Mouse (Mus musculus) retina, embryonic 14.5 days (tissue): ENCODE measurements around the gene Ldlrad1.

Experiments
- DNase-seq: peaks from one replicate; pipeline ENCODE4 v3.0.0-alpha.2; 2015; ENCODE audit warnings: low spot score

Ldlrad1 gene

GRCm38 (mm10) chr4:107208880-107209279, at the start of gene Ldlrad1:
Gene Ldlrad1, plus strand, starts transcription at chr4:107209180.
- no peak for DNase-seq

DNA sequence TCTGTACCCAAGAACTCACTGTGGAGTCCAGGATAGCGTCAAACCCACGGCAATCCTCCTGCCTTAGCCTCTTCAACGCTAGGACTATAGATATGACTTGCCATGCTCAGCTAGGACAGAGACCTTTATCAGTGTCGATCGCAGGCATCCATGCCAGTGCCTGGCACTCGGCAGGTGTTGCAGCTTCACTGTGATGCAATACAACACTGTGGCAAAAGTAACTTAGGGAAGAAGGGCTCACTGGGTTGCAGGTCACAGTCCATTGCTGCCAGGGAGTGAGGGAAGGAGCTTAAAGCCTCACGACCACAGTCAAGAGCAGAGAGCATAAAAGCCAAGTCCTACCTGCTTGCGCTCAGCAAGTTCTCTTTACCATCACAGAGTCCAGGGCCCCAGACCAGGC, 48.8 kb upstream of the Ldlrad1 start:
- DNase-seq = no peak

DNA sequence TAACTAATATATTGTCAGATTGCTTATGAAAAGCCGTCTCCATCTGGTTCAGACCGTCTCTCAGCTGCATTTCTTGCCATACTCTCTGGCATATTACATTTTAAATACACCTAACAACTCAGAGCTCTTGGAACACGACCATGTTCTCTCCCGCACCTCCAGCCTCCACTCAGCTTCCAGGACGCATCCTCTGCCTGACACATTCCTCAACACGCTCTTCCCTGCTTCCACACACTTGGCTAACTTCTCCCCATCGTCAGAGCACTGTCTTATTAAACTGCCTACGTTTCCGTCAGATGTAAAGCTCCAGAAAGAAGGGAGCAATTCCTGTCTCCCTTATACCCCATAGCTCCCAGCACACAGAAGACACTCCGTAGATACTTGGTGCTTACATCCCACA, 45.6 kb upstream of the Ldlrad1 start:
- no peak for DNase-seq

GRCm38 (mm10) chr4:107163756-107164587, 45.0 kb upstream of the Ldlrad1 start:
- DNase-seq = peak; percentile 93

DNA sequence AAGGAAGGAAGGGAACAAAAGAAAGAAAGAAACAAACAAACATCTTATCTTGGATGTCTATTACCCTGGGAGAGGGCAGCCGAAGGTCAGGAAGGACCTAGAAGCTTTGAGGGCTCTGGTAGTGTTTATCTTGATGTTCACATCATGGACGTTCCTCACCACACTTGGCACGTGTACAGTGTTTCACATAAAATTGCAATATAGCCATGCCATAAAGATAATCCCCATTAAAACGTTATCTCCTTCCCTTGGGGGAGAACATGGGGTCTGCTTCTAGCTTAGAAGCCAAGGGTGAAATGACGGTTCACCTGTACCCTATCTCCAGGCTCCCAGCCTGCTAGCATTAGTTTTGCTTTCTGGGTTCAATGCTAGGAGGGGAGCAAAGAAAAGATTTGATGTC, 42.3 kb upstream of the Ldlrad1 start:
- no peak for DNase-seq

- DNase-seq = no peak
These were observed 41.2 kb upstream of the Ldlrad1 start for GRCm38 (mm10) chr4:107167798-107168197.

DNA sequence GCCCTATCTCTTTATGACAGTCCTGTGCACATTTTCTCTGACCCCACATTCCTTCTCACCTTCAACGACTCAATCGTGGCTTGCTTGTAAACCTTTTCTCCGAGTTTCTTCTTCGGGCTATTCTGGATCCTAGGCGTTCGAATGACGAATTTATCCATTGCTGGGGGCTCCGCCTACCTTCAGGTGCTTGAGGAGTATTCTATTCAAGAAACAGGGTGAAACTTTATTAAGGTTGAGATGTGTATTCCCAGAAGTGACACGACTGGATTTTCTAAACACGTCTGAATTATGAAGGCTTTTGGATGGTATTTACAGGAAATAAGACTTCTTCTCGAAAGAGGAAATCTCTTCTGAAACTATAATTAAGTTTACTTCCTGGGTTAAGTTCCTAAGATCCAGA, 31.5 kb upstream of the Ldlrad1 start:
- DNase-seq = no peak

DNA sequence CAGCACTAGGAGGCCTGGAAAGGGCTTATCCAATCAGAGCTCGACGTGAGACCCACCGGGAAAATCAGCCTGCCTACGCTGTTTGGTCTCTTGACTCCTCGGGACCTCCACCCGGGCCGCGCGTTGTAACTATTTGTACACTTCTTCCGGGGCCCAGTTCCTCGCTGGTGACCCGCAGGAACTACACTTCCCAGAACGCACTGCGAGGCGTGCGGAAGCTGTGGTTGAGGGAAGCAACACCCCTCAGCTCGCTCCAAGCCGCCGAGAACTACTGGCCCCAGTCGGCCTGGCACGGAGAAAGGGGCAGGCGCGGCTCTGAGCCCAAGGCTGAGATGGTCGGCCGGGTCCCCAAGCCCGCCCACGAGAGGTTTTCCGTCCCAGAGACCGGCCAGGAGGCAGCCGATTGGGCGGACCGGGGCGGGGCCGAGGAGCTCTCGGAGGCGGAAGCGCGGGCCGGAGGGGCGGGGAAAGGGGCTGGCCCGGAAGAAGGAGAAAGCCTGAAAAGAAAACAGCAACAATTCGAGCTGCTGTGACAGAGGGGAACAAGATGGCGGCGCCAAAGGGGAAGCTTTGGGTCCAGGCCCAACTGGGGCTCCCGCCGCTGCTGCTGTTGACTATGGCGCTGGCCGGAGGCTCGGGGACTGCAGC, 30.7 kb upstream of the Ldlrad1 start, which contains the start of gene Tmem59:
TSS of gene Tmem59 (plus strand) at position 218 of the 648 bp plus-strand sequence.
- DNase-seq = peak; percentile 94

DNA sequence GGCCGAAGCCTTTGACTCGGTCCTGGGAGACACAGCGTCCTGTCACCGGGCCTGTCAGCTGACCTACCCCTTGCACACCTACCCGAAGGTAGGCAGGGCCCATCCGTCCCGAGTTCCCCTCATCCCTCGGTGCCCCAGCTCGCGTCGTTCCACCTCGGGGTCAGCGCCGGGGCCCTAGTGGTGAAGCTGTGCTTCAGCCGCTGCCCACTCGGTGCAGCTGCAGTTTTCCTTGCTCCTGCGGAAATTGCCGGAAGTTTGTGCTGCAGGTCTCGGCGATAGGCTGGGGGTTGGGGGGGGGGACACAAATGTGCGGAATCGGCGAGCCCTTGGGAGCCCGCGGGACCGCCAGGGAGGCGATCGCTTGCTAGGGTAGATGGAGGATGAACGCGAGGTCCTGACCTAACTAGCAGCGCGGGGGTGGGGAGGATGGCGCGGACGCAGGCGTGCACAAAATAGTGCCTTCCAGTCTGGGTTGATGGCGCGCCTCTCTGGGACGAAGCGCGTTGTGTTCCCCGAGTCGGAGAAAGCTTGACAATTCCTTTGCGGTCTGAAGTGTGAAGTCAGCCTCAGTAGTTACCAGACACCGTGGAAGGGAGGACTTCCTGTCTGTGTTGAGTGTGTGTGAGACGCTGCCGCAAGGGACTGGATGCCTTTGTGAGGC, 30.0 kb upstream of the Ldlrad1 start, which contains the start of gene Tceanc2:
TSS of gene Tceanc2 (minus strand) at position 287 of the 661 bp plus-strand sequence.
- peak; percentile 45 for DNase-seq

GRCm38 (mm10) chr4:107179561-107179960, 29.4 kb upstream of the Ldlrad1 start:
- DNase-seq = no peak

DNA sequence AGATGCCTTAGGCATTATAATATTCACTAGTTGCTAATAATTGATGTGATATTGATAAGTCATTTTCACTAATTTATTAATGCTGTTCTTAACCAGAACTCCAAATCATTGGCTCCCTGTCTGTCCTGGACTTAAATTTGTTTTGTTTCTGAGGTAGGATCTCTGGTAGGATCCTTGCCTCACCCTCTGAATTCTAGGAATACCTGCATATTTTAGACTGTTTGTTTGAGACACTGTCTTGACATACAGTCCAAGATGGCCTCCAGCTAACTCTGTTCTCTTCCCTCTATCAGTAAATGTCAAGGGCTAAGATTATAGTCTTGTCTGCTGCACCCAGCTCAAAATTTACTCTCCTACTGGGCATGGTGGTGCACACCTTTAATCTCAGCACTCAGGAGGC, 28.2 kb upstream of the Ldlrad1 start:
- DNase-seq = no peak

- no peak for DNase-seq
These were observed 27.1 kb upstream of the Ldlrad1 start for GRCm38 (mm10) chr4:107181866-107182265.

DNA sequence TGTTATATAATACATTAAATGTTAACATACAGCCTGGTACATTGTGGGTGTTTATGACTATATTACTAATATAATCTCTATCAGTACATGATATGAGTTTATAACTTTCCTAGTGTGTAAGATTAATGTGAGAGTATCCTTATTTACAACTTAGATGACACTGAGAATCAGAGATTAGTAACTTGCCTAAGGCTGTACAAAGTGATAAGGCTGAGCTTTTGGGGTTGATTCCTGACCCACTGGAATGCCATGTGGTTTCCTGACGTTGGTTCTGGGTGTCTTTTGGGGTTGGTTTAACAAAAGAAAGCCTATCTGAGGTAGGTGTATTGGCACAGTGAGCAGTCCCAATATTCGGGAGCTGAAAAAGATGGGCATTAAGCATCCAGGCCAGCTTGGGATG, 26.2 kb upstream of the Ldlrad1 start:
- no peak for DNase-seq

GRCm38 (mm10) chr4:107183203-107183602, 25.8 kb upstream of the Ldlrad1 start:
- no peak for DNase-seq

DNA sequence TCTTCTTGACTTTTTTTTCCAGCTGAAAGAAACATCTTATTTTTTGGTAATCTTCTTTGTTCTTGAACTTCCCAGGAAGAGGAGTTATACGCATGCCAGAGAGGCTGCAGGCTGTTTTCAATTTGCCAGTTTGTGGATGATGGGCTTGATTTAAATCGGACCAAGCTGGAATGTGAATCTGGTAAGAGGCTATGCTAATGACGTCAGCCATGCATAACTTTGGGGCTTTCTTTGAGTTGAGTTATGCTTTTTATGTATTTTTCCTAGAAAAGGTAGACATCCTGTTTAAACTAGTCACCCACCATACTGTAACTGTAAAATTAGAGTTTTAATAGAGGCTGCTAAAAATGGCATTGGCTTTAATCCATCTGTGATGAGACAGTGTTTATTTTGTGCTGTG, 23.3 kb upstream of the Ldlrad1 start:
- no peak for DNase-seq

DNA sequence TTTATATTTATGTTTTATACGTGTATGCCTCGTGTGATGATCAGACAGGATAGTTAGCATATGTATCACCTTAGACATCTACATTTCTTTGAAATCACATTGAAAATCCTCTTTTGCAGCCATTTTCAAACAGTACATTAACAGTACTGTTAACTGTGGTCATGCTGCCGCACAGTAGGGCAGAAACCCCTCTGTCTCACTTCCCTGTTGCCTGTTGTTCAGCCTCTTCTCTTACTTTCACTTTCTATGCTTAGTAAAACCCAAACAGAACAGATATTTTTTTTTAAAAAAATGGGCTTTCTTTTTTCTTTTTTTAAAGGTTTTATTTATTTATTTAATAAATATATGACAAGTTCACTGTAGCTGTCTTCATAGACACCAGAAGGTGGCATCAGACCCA, 15.1 kb upstream of the Ldlrad1 start:
- DNase-seq = no peak

DNA sequence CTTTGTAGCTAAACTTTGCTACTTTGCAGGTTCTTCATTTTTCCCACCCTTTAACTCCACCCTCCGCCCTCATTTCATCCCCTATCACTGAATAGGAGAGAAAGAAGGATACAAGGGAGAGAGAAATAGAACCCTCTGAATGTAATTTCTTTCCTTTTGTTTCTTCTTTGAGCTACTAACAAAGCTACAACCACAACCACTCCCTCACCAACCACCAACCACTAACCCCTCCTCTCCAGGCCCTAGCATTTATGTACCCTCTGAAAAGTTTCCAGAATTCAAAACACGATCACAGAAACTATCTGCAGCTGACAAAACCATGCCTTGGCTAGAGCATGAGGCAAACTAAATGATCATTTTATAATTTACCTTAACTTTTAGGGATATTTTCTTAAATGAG, 12.5 kb upstream of the Ldlrad1 start:
- DNase-seq = no peak

- DNase-seq = no peak
These were observed 10.9 kb upstream of the Ldlrad1 start for GRCm38 (mm10) chr4:107198072-107198471.

DNA sequence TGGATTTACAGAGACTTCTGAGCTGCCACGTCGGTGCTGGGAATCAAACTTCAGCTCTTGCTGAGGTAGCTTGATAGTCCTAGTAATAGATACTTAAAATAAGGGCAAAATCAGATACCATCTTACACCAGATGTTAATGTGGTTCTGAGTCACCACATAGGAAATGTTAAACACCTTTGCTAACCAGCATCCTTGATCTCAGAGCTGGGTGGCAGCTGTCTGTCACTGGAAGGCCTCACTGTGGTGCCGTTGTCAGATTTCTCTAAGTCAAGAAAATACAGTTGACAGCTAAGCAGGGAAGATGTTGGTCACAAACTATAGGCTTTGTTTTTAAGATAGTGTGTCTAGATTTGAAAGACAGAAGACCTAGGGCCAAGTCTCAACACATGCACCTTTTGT, 7.2 kb upstream of the Ldlrad1 start:
- DNase-seq = no peak

DNA sequence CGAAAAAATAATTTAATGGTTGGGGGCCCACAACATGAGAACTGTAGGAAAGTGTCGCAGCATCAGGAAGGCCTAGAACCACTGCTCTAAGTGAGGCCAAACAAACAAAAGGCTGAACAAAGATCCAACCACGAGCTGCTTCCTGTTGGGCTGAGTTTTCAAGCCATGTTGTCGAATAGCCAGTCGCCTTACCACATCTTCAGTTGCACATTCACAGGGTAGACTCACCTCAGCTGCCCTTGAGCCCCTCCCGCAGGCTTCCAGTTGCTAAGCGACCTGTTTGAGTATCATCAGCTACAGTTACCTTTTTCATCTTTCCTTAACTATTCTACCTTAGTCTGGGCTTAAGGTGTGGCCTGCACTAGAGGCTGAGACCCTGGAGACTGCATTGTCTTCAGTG, 6.0 kb upstream of the Ldlrad1 start:
- no peak for DNase-seq

GRCm38 (mm10) chr4:107207016-107207415, 2.0 kb upstream of the Ldlrad1 start:
- DNase-seq = no peak

DNA sequence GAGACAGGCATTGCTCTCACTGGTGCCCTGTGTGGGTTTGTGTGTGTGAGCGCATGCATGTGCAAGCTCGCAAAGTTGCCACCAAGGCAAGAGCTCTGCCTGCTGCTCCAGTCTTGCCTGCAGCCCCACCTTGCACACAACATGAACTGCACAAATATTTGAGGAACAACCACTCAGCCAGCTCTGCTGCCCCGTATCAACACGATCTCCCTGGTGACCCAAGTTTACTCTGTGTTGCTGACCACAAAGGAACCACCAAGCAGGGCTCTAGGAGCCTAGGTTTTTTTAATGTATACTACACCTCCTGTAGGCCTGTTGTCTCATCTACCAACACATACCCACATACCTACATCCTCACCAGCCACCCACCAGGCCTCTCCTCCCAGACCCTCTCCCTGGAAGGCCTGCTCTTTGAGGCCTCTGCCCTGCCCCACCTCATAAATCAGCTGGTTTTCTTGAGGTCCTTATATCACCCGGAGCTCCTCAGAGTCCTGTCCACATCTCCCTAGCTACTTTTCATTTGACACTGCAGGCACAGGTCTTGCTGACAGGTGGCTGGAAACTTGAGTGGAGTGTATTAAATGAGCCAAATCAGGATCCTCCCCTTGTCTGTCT, 1.6 kb downstream of the Ldlrad1 start:
- DNase-seq = no peak
